Mouse (Mus musculus): Measurements from ENCODE around the gene Rrm1. TPM values are rescaled to one million over a fixed set of nuclear protein-coding genes. Genes with fewer than 3 reads are reported as not detected.
A peak's percentile ranks its signal among the peaks of the same experiment; 100 is the strongest.

Gene Rrm1
- polyA plus RNA-seq, 2 experiments = 79.7 to 115 TPM

DNA sequence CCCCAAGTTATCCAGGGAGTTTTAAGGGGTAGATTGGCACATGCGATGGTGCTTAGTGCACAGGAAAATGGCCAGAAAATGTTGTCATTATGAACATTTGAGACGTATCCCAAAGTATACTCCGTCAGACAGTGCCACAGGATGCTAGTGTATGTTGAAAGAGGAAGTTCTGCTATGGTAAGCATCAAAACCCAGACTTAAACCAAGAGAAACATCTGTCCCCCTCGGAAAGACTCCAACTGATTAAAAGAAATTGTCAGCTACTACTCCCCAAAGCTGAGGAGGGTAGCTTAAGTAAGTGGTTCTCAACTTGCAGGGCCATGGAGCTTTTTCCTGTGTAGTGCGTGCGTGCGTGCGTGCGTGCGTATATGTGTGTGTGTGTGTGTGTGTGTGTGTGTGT lies 70.4 kb downstream of the Rrm1 start:
- Histone ChIP-seq H3K4me1 (ENCODE audit: control insufficient read depth, insufficient read depth, low read length) (peaks cover 5% of the 10 kb centered on the region; the same call in 1 of the 2 replicates), H3K27me3 (ENCODE audit: control insufficient read depth, insufficient read depth, low read length) (peaks cover 4% of the 10 kb centered on the region; the same call in 1 of the 2 replicates), H3K36me3 (ENCODE audit: control insufficient read depth, insufficient read depth, low read length) (no peaks in the 10 kb centered on the region), H3K27ac (replicated peaks; ENCODE audit: low read depth, low read length) (no peak overlapping the region), H3K4me2 (replicated peaks; ENCODE audit: low read depth, low read length, severe bottlenecking) (no peak overlapping the region), H3K4me3 (replicated peaks; ENCODE audit: low read length) (no peak overlapping the region), H3K9me3 (ENCODE audit: control insufficient read depth, low read length) (no peaks in the 10 kb centered on the region), H3K9ac (ENCODE audit: low read depth, low read length, severe bottlenecking) (no peak overlapping the region)
- 87% methylated on average over 10 of the region's 10 CpGs for WGBS
- DNase-seq (ENCODE audit: low spot score) = no peak
- no peak for ATAC-seq (ENCODE audit: low FRiP score, low read depth)
- no peak for TF ChIP-seq POLR2A (IDR thresholded peaks at IDR 0.05; ENCODE audit: borderline replicate concordance, extremely low read depth, insufficient read depth, insufficient read length)

DNA sequence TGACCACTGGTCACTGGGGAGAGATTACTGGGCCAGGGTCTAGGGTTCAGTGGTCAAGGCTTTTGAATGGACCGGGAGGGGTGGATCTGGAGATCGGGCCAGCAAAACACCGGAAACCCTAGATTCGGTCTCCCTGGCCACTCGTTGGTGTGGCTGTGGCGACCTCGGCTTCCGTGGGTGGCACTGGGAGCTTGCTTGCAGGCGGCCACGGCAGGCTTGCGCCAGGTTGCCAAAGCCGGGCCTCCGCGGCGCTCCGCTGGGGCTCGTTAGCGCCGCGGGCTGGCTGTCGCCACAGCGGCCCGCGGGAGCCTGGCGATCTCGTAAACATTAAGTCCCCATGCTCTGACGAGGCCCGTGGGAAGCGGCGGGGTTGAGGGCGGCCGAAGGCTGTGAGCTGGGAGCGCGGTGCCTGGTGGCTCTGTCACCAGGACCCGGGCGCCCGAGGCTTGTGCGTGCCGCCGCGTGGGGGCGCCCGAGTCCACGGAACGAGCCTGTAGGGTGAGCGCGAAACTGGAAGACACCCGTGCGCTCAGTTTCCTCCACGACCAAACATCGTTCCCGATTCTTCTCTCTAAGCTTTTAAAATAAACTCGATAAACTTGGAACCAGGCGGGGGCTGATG lies 71.4 kb downstream of the Rrm1 start:
- H3K4me2 ChIP-seq (replicated peaks; ENCODE audit: low read depth, low read length, severe bottlenecking) = peak overlapping the region; percentile 93

DNA sequence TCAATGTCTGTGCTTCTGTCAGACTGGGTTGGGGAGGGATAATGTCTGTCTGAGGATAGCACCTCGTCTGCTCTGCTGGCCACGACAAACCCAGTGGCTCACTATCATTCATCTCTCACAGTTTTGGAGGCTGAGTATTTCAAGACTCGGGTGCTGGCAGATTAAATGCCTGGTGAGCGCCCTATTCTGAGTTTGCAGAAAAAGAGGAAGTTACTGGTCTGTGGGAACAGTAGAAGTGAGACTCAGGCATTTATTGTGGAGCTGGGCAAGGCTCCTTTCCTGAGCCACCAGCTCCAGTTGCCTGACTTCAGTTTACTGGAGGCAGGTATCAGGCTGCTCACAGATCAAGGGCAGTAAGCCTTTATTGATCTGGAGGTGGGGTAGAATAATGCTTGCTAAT lies 72.6 kb downstream of the Rrm1 start:
- no peaks in the 10 kb centered on the region for H3K9me3 ChIP-seq (ENCODE audit: control insufficient read depth, low read length)
- 70% methylated on average over 4 of the region's 4 CpGs for WGBS
- H3K4me2 ChIP-seq (replicated peaks; ENCODE audit: low read depth, low read length, severe bottlenecking) = no peak overlapping the region
- no peak for DNase-seq (ENCODE audit: low spot score)
- no peak overlapping the region for H3K27ac ChIP-seq (replicated peaks; ENCODE audit: low read depth, low read length)
- peaks cover 4% of the 10 kb centered on the region; the same call in 1 of the 2 replicates for H3K27me3 ChIP-seq (ENCODE audit: control insufficient read depth, insufficient read depth, low read length)
- TF ChIP-seq POLR2A (IDR thresholded peaks at IDR 0.05; ENCODE audit: borderline replicate concordance, extremely low read depth, insufficient read depth, insufficient read length) = no peak
- no peak overlapping the region for H3K4me3 ChIP-seq (replicated peaks; ENCODE audit: low read length)
- no peak overlapping the region for H3K9ac ChIP-seq (ENCODE audit: low read depth, low read length, severe bottlenecking)
- H3K36me3 ChIP-seq (ENCODE audit: control insufficient read depth, insufficient read depth, low read length) = no peaks in the 10 kb centered on the region
- no peak for ATAC-seq (ENCODE audit: low FRiP score, low read depth)
- H3K4me1 ChIP-seq (ENCODE audit: control insufficient read depth, insufficient read depth, low read length) = peaks cover 6% of the 10 kb centered on the region; the same call in 1 of the 2 replicates

More for the DNA sequence above, 71.4 kb downstream of the Rrm1 start:
- TF ChIP-seq POLR2A (IDR thresholded peaks at IDR 0.05; ENCODE audit: borderline replicate concordance, extremely low read depth, insufficient read depth, insufficient read length) = no peak
- DNase-seq (ENCODE audit: low spot score) (peak; percentile 69), ATAC-seq (ENCODE audit: low FRiP score, low read depth) (peak; percentile 89)
- WGBS = under 1% methylated on average over 51 of the region's 54 CpGs
- peak overlapping the region; percentile 45 for H3K4me3 ChIP-seq (replicated peaks; ENCODE audit: low read length)
- peaks cover 4% of the 10 kb centered on the region; the same call in 1 of the 2 replicates for H3K27me3 ChIP-seq (ENCODE audit: control insufficient read depth, insufficient read depth, low read length)
- H3K9me3 ChIP-seq (ENCODE audit: control insufficient read depth, low read length) = no peaks in the 10 kb centered on the region
- H3K27ac ChIP-seq (replicated peaks; ENCODE audit: low read depth, low read length) = no peak overlapping the region
- H3K9ac ChIP-seq (ENCODE audit: low read depth, low read length, severe bottlenecking) = peak overlapping the region; percentile 64
- peaks cover 6% of the 10 kb centered on the region; the same call in 1 of the 2 replicates for H3K4me1 ChIP-seq (ENCODE audit: control insufficient read depth, insufficient read depth, low read length)
- H3K36me3 ChIP-seq (ENCODE audit: control insufficient read depth, insufficient read depth, low read length) = no peaks in the 10 kb centered on the region

DNA sequence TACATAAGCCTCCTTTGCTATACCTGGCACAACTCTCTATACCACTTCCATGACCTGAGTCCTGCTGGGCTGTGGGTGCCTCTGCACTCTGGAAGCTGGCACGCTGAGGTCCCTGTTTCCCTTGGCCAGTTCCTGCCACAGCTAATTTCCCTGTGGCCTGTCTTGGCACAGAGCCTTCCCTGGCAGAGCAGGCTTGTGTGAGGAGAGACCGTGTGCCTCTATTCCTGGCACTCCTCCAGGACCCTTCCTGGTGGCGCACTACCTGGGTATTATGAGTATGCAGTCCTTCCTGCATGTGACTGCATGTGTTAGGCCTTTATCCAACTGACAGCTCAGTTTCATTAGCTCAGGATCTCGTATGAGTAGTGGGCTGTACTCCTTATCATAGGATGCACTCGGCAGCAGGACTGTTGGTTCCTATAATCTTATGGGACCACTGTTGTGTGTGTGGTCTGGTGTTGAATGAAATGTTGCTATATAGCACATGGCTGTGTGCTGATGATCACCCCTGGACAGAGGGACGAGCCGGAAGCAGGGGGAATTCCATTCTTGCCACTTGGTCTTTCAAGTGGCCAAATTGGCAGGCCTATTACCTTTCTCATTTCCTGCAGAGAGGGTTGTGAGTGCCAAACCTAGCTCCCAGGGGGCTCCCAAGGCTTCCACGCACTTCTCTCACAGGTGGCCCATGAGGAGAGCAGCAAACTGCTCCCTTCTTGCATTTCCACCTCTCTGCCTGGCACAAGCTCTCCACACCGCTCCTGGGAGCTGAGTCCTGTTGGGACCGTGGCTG lies 75.0 kb downstream of the Rrm1 start:
- Histone ChIP-seq H3K9me3 (ENCODE audit: control insufficient read depth, low read length) (no peaks in the 10 kb centered on the region), H3K9ac (ENCODE audit: low read depth, low read length, severe bottlenecking) (no peak overlapping the region), H3K27ac (replicated peaks; ENCODE audit: low read depth, low read length) (no peak overlapping the region), H3K27me3 (ENCODE audit: control insufficient read depth, insufficient read depth, low read length) (peaks cover 4% of the 10 kb centered on the region; the same call in 1 of the 2 replicates), H3K4me2 (replicated peaks; ENCODE audit: low read depth, low read length, severe bottlenecking) (no peak overlapping the region), H3K4me1 (ENCODE audit: control insufficient read depth, insufficient read depth, low read length) (peaks cover 6% of the 10 kb centered on the region; the same call in 1 of the 2 replicates), H3K36me3 (ENCODE audit: control insufficient read depth, insufficient read depth, low read length) (no peaks in the 10 kb centered on the region), H3K4me3 (replicated peaks; ENCODE audit: low read length) (no peak overlapping the region)
- WGBS = 48% methylated on average over 10 of the region's 10 CpGs
- DNase-seq (ENCODE audit: low spot score) = peak; percentile 13
- TF ChIP-seq POLR2A (IDR thresholded peaks at IDR 0.05; ENCODE audit: borderline replicate concordance, extremely low read depth, insufficient read depth, insufficient read length) = no peak
- no peak for ATAC-seq (ENCODE audit: low FRiP score, low read depth)

DNA sequence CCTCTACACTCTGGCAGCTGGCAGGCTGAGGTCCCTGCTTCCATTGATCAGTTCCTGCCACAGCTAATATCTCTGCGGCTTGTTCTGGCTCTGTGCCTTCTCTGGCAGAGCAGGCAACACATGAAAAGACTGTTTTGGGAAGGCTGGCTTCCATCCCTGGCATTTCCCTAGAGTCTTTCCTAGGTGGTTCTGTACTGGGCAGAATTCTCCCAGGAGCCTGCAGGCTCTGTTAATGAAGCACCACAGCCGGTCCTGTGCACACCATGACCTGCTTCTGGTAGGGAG lies 75.5 kb downstream of the Rrm1 start:
- WGBS = 66% methylated on average over 2 of the region's 2 CpGs
- no peak for ATAC-seq (ENCODE audit: low FRiP score, low read depth)

More for the DNA sequence above, 75.5 kb downstream of the Rrm1 start:
- H3K9ac ChIP-seq (ENCODE audit: low read depth, low read length, severe bottlenecking) = no peak overlapping the region
- H3K36me3 ChIP-seq (ENCODE audit: control insufficient read depth, insufficient read depth, low read length) = no peaks in the 10 kb centered on the region
- no peak for TF ChIP-seq POLR2A (IDR thresholded peaks at IDR 0.05; ENCODE audit: borderline replicate concordance, extremely low read depth, insufficient read depth, insufficient read length)
- peaks cover 6% of the 10 kb centered on the region; the same call in 1 of the 2 replicates for H3K4me1 ChIP-seq (ENCODE audit: control insufficient read depth, insufficient read depth, low read length)
- peaks cover 4% of the 10 kb centered on the region; the same call in 1 of the 2 replicates for H3K27me3 ChIP-seq (ENCODE audit: control insufficient read depth, insufficient read depth, low read length)
- no peak overlapping the region for H3K4me3 ChIP-seq (replicated peaks; ENCODE audit: low read length)
- H3K9me3 ChIP-seq (ENCODE audit: control insufficient read depth, low read length) = no peaks in the 10 kb centered on the region
- H3K4me2 ChIP-seq (replicated peaks; ENCODE audit: low read depth, low read length, severe bottlenecking) = no peak overlapping the region
- H3K27ac ChIP-seq (replicated peaks; ENCODE audit: low read depth, low read length) = no peak overlapping the region
- peak; percentile 6 for DNase-seq (ENCODE audit: low spot score)

Other genes with a start within 250 kb of the Rrm1 start
- 27.3 and 28.3 TPM in 2 replicates for gene Nup98, start 231.5 kb upstream of the Rrm1 start, polyA plus RNA-seq (2012; rRNA removed)
- 38.9 and 41.5 TPM in 2 replicates for gene Nup98, start 231.5 kb upstream of the Rrm1 start, polyA plus RNA-seq (2014; fragmentation: Nextera tagmentation; extraction: Ambion mirVana)
- 77.1 and 108 TPM in 2 replicates for gene Pgap2, start 231.5 kb upstream of the Rrm1 start, polyA plus RNA-seq (2012; rRNA removed)
- gene Pgap2, start 231.5 kb upstream of the Rrm1 start, polyA plus RNA-seq (2014; fragmentation: Nextera tagmentation; extraction: Ambion mirVana) = 94.2 and 102 TPM in 2 replicates
- 48.7 and 55.6 TPM in 2 replicates for gene Rhog, start 185.6 kb upstream of the Rrm1 start, polyA plus RNA-seq (2012; rRNA removed)
- gene Rhog, start 185.6 kb upstream of the Rrm1 start, polyA plus RNA-seq (2014; fragmentation: Nextera tagmentation; extraction: Ambion mirVana) = 70.3 and 73.7 TPM in 2 replicates
- 49.1 and 66.1 TPM in 2 replicates for gene Stim1, start 173.9 kb upstream of the Rrm1 start, polyA plus RNA-seq (2012; rRNA removed)
- gene Stim1, start 173.9 kb upstream of the Rrm1 start, polyA plus RNA-seq (2014; fragmentation: Nextera tagmentation; extraction: Ambion mirVana) = 27.7 and 31.7 TPM in 2 replicates
- not detected in 2 replicates for gene Olfr543, start 40.0 kb downstream of the Rrm1 start, polyA plus RNA-seq (2012; rRNA removed)
- 0.36 and 0.44 TPM in 2 replicates for gene Olfr543, start 40.0 kb downstream of the Rrm1 start, polyA plus RNA-seq (2014; fragmentation: Nextera tagmentation; extraction: Ambion mirVana)
- not detected in 2 replicates for gene Olfr544, start 46.6 kb downstream of the Rrm1 start, polyA plus RNA-seq (2012; rRNA removed)
- gene Olfr544, start 46.6 kb downstream of the Rrm1 start, polyA plus RNA-seq (2014; fragmentation: Nextera tagmentation; extraction: Ambion mirVana) = 0.11 and 0.18 TPM in 2 replicates
- not detected in 2 replicates for gene Olfr545, start 57.9 kb downstream of the Rrm1 start, polyA plus RNA-seq (2012; rRNA removed)
- not detected in 2 replicates for gene Olfr545, start 57.9 kb downstream of the Rrm1 start, polyA plus RNA-seq (2014; fragmentation: Nextera tagmentation; extraction: Ambion mirVana)
- gene Olfr547, start 93.1 kb downstream of the Rrm1 start, polyA plus RNA-seq (2012; rRNA removed) = not detected in 2 replicates
- not detected in 2 replicates for gene Olfr547, start 93.1 kb downstream of the Rrm1 start, polyA plus RNA-seq (2014; fragmentation: Nextera tagmentation; extraction: Ambion mirVana)
- not detected in 2 replicates for gene Olfr548-ps1, start 99.2 kb downstream of the Rrm1 start, polyA plus RNA-seq (2012; rRNA removed)
- not detected in 2 replicates for gene Olfr548-ps1, start 99.2 kb downstream of the Rrm1 start, polyA plus RNA-seq (2014; fragmentation: Nextera tagmentation; extraction: Ambion mirVana)
- not detected in 2 replicates for gene Olfr549, start 108.2 kb downstream of the Rrm1 start, polyA plus RNA-seq (2012; rRNA removed)
- not detected in 2 replicates for gene Olfr549, start 108.2 kb downstream of the Rrm1 start, polyA plus RNA-seq (2014; fragmentation: Nextera tagmentation; extraction: Ambion mirVana)
- gene Trim21, start 123.8 kb downstream of the Rrm1 start, polyA plus RNA-seq (2012; rRNA removed) = 3.4 and 4.0 TPM in 2 replicates
- gene Trim21, start 123.8 kb downstream of the Rrm1 start, polyA plus RNA-seq (2014; fragmentation: Nextera tagmentation; extraction: Ambion mirVana) = 0.81 and 1.2 TPM in 2 replicates
- not detected in 2 replicates for gene Olfr550, start 129.7 kb downstream of the Rrm1 start, polyA plus RNA-seq (2012; rRNA removed)
- gene Olfr550, start 129.7 kb downstream of the Rrm1 start, polyA plus RNA-seq (2014; fragmentation: Nextera tagmentation; extraction: Ambion mirVana) = not detected in 2 replicates
- not detected in 2 replicates for gene Olfr551, start 150.2 kb downstream of the Rrm1 start, polyA plus RNA-seq (2012; rRNA removed)
- not detected in 2 replicates for gene Olfr551, start 150.2 kb downstream of the Rrm1 start, polyA plus RNA-seq (2014; fragmentation: Nextera tagmentation; extraction: Ambion mirVana)
- not detected in 2 replicates for gene Olfr552, start 156.1 kb downstream of the Rrm1 start, polyA plus RNA-seq (2012; rRNA removed)
- not detected in 2 replicates for gene Olfr552, start 156.1 kb downstream of the Rrm1 start, polyA plus RNA-seq (2014; fragmentation: Nextera tagmentation; extraction: Ambion mirVana)
- not detected in 2 replicates for gene Olfr553, start 176.5 kb downstream of the Rrm1 start, polyA plus RNA-seq (2012; rRNA removed)
- gene Olfr553, start 176.5 kb downstream of the Rrm1 start, polyA plus RNA-seq (2014; fragmentation: Nextera tagmentation; extraction: Ambion mirVana) = not detected in 2 replicates
- not detected in 2 replicates for gene Olfr554, start 196.7 kb downstream of the Rrm1 start, polyA plus RNA-seq (2012; rRNA removed)
- not detected in 2 replicates for gene Olfr554, start 196.7 kb downstream of the Rrm1 start, polyA plus RNA-seq (2014; fragmentation: Nextera tagmentation; extraction: Ambion mirVana)
- not detected in 2 replicates for gene Olfr555, start 217.1 kb downstream of the Rrm1 start, polyA plus RNA-seq (2012; rRNA removed)
- gene Olfr555, start 217.1 kb downstream of the Rrm1 start, polyA plus RNA-seq (2014; fragmentation: Nextera tagmentation; extraction: Ambion mirVana) = not detected in 2 replicates
- not detected in 2 replicates for gene Olfr556, start 223.2 kb downstream of the Rrm1 start, polyA plus RNA-seq (2012; rRNA removed)
- gene Olfr556, start 223.2 kb downstream of the Rrm1 start, polyA plus RNA-seq (2014; fragmentation: Nextera tagmentation; extraction: Ambion mirVana) = not detected in 2 replicates
- 38.1 and 41.4 TPM in 2 replicates for gene Trim68, start 245.6 kb downstream of the Rrm1 start, polyA plus RNA-seq (2012; rRNA removed)
- 13.4 and 15.3 TPM in 2 replicates for gene Trim68, start 245.6 kb downstream of the Rrm1 start, polyA plus RNA-seq (2014; fragmentation: Nextera tagmentation; extraction: Ambion mirVana)

Data from limb, embryonic 14.5 days (tissue).